Mouse (Mus musculus) left cerebral cortex, adult 2 months (tissue): Measurements from ENCODE around the gene Efnb3. TPM values are rescaled to one million over a fixed set of nuclear protein-coding genes. Genes with fewer than 3 reads are reported as not detected.
A peak's percentile ranks its signal among the peaks of the same experiment; 100 is the strongest.

Source experiments
- DNase-seq, 2 experiments: peaks; one replicate each; pipeline ENCODE4 v3.0.0; 2021 to 2022; ENCODE audit warnings: low spot score in 2 of 2, mixed read lengths in 1 of 2; ENCODE audit errors: extremely low spot score in 1 of 2
- H3K27ac ChIP-seq: fragments of 200-600 bp; 2 replicates; pipeline ENCODE4 v1.8.1; 2022
- H3K4me3 ChIP-seq: fragments of 200-600 bp; 2 replicates; pipeline ENCODE4 v1.8.1; 2022
- CTCF ChIP-seq: fragments of 200-600 bp; IDR thresholded peaks from 2 replicates; pipeline ENCODE4 v1.8.1; 2022; ENCODE audit warnings: antibody characterized with exemption, mild to moderate bottlenecking, moderate library complexity
- intact Hi-C: fragments of 180-260 bp; cut with DNase I; formaldehyde crosslinking; loops from one replicate; pipeline ENCODE4 v1.15.1; 2025
- total RNA-seq, 2 experiments: library from RNA; stranded (reverse); gene quantifications; 2 replicates each; pipeline ENCODE4 v1.2.3; 2021

Efnb3 gene
- total RNA-seq, 2 experiments from 2014 or later, result 46.6 to 63.0 TPM

GRCm38 (mm10) chr11:69599436-69599835 is 39.4 kb upstream of the Efnb3 start:
- TF ChIP-seq CTCF, result no peak; the same call in 1 of the 2 replicates
- intact Hi-C loops, result no loop called here
- no peak for DNase-seq
- H3K4me3 ChIP-seq, result no peak overlapping the region
- H3K27ac ChIP-seq, result no peak overlapping the region

DNA sequence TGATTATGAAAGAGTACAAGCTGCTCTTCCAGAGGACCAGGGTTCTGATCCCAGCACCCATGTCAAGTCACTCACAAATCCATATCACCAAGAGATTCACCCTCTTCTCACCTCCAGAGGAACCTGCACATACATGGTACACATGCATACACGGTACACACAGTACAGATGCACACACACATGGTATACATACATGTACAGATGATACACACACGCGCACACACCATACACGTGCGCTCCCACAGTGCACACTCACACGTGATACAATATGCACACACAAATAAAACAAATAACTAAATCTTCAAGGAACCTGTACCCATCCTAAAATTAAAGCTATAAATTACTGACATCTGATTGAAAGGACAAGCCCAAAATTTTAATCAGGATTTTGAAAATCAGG is 34.8 kb upstream of the Efnb3 start:
- intact Hi-C loops, result no loop called here
- Histone ChIP-seq H3K27ac (no peak overlapping the region), H3K4me3 (no peak overlapping the region)
- DNase-seq, result no peak
- no peak for TF ChIP-seq CTCF

GRCm38 (mm10) chr11:69592799-69593198 is 32.8 kb upstream of the Efnb3 start:
- H3K27ac ChIP-seq, result peak overlapping the region; percentile 47; the same call in 1 of the 2 replicates
- no peak for TF ChIP-seq CTCF
- intact Hi-C loops, result no loop called here

DNA sequence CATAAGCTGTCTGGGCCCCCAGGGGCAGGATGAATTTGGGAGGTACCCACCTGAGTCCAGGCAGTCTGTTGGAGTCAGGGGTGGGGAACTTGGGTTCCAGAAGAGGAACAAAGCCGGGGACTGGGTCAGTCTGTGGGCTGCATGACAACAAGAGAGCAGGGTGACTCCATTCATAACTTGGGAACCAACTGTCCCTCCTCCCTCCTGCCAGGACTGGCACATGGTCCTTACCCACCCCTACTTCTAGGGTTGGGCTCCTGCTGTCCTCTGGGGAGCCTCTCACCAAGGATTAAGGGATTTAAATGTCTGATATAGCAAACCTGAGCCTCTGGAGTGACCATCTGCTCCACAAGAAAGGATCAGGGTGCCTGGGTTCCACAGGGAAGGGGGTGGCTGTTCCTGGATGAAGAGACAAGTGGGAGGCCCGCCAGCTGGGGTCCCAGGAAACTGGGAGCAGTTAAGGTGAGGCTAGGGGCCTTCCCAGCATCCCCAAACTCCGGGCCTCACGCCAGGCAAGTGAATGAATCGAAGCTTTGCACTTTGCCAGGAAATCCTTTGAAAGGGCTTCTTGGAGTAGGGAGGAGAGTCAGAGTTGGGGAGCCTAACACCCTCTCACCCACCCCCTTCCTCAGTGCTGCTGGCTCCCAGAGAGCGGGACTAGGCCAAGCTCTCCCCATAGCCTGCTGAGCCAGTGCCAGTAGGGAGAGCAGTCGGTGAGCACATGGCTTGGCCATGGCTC is 32.1 kb upstream of the Efnb3 start:
- peak; percentile 45 to 71 for DNase-seq
- Histone ChIP-seq H3K27ac (peak overlapping the region; percentile 13), H3K4me3 (no peak overlapping the region)
- intact Hi-C loops, result no loop called here
- TF ChIP-seq CTCF, result no peak

More at GRCm38 (mm10) chr11:69592799-69593198, 32.8 kb upstream of the Efnb3 start:
- DNase-seq, result no peak
- H3K4me3 ChIP-seq, result no peak overlapping the region

DNA sequence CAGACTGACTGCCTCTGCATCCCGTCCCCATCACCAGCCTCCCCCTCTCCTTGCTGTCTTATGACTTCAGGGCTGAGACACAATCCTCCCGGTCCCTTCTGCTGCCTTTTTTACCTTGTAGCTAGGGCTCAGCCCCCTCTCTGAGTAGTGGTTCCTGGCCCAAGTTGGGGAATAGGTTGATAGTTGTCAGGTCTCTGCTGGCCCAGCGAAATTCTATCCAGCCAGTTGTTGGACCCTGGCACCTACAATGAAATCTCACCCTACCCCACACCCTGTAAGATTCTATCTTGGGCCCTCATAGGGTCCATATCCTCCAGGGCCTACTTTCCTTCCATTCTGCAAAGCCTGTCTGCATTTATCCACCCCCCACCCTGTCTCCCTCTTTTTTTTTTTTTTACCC is 31.4 kb upstream of the Efnb3 start:
- Histone ChIP-seq H3K27ac (peak overlapping the region; percentile 13; the same call in 1 of the 2 replicates), H3K4me3 (no peak overlapping the region)
- no peak for DNase-seq
- TF ChIP-seq CTCF, result no peak
- intact Hi-C loops, result no loop called here

- no peak overlapping the region for H3K4me3 ChIP-seq
- DNase-seq, result no peak
- intact Hi-C loops, result no loop called here
- H3K27ac ChIP-seq, result no peak overlapping the region
- TF ChIP-seq CTCF, result no peak
These were observed 30.6 kb upstream of the Efnb3 start for GRCm38 (mm10) chr11:69590622-69591021.

DNA sequence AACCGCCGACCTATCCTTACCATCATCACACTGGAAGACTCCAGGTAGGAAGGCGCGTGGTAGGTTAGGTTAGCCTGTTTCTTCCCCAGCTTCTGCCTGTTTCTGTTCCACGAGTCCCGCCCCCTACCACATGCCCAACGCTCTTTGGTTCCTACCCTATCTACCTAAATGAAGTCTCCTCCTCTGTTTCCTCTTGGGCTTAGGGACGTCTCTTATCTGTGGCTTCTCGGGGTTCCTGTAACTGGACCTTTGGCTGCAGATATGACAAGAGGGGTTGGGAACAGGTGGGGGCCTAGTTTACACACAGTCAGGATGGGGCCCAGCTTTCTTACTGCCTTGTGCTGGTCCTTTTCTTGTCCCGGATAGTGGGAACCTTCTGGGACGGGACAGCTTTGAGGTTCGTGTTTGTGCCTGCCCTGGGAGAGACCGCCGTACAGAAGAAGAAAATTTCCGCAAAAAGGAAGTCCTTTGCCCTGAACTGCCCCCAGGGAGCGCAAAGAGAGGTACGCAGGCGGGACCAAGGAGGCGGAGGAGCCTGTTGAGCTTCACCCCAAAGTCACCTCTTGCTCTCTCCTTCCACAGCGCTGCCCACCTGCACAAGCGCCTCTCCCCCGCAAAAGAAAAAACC is 29.3 kb upstream of the Efnb3 start:
- intact Hi-C loops, result no loop called here
- H3K27ac ChIP-seq, result no peak overlapping the region
- H3K4me3 ChIP-seq, result no peak overlapping the region
- no peak for TF ChIP-seq CTCF
- DNase-seq, result no peak

- Histone ChIP-seq H3K4me3 (no peak overlapping the region), H3K27ac (no peak overlapping the region)
- no peak for DNase-seq
- intact Hi-C loops, result no loop called here
- TF ChIP-seq CTCF, result no peak
These were observed 25.8 kb upstream of the Efnb3 start for GRCm38 (mm10) chr11:69585718-69586325.

GRCm38 (mm10) chr11:69584937-69585336 is 24.9 kb upstream of the Efnb3 start:
- Histone ChIP-seq H3K4me3 (no peak overlapping the region), H3K27ac (no peak overlapping the region)
- DNase-seq, result no peak
- TF ChIP-seq CTCF, result no peak
- intact Hi-C loops, result loop anchor here (5.0 kb wide), 1 partner anchor 168 kb away; no protein-coding TSS in a partner anchor

DNA sequence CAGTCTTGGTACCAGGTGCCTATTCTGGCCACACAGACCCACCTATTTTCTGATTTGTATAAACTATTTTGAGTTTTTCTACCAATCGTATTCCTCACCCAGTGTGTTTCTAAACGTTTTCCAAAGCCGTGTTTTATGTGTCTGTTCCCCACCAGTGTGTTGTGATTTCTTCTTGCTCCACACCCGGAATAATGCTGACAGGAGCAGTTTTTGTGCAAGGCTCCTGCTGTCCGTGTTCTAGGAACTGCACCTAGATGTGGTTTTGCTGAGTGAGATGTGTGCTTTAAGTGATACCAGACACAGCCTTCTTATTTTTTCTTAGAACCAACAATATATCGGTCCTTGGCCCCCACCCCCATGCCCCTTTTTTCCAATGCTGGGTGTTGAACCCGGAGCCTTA is 24.0 kb upstream of the Efnb3 start:
- intact Hi-C loops, result loop anchor here (5.0 kb wide), 1 partner anchor 167 kb away; no protein-coding TSS in a partner anchor
- TF ChIP-seq CTCF, result no peak
- no peak overlapping the region for H3K27ac ChIP-seq
- no peak for DNase-seq
- H3K4me3 ChIP-seq, result no peak overlapping the region

DNA sequence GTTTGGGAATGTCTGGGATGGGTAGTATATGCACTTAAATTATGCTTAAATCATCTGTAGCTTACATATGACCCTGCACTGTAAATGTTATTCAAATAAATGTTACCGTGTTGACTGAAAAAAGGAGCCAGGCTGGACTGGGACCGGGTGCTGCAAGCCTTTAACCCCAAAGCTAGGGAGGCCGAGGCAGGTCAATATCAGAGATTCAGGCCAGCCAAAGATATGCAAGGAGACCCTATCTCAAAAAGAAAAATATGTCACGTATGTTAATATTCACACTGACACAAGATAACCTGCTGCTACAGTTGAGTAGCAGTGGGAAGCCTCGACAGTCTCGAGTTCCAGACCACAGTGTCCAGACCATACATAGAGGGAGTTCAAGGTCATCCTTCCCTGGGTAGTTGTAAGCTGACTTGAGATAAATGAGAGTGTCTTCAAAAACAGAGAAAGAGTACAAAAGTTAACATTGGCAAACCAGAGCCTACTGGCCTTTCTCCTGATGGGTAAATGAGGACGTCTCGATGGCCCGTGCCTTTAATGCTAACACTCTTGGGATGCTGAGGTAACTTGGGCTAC is 22.3 kb upstream of the Efnb3 start:
- intact Hi-C loops, result loop anchor here (5.0 kb wide), 1 partner anchor 165 kb away; no protein-coding TSS in a partner anchor
- Histone ChIP-seq H3K4me3 (peak overlapping the region; percentile 91), H3K27ac (no peak overlapping the region; the same call in 1 of the 2 replicates)
- no peak for TF ChIP-seq CTCF
- no peak for DNase-seq

- no peak for TF ChIP-seq CTCF
- intact Hi-C loops, result loop anchor here (1.0 to 5.0 kb wide), 2 partner anchors 23 to 165 kb away; partner anchors contain the start of gene Atp1b2
- H3K27ac ChIP-seq, result peak overlapping the region; percentile 97
- DNase-seq, result no peak
- peak overlapping the region; percentile 91 for H3K4me3 ChIP-seq
These were observed 21.8 kb upstream of the Efnb3 start for GRCm38 (mm10) chr11:69581814-69582213.
